In genomic region chr11:105934303-105934711, GRCm38 (mm10) we compare ENCODE assay signal across 9 mouse cellular contexts. TPM values are rescaled to one million over a fixed set of nuclear protein-coding genes. Genes with fewer than 3 reads are reported as not detected.
DNase-seq lines count a peak whose midpoint lies in the region; ATAC-seq and TF ChIP-seq lines count a peak whose summit lies in the region.
"Had no signal": no experiment of that assay in that cellular context is flagged by ENCODE, and none has a peak within 500 bp of the region (broad histone marks: within the 10 kb centered on the region; RNA-seq: fewer than 3 reads in every experiment).

No protein-coding gene starts in this region.

- H3K27me3 ChIP-seq in testis, adult 2 months (ENCODE audit: control insufficient read depth, insufficient read depth, low read length) = no peaks in the 10 kb centered on the region
- no peaks in the 10 kb centered on the region for H3K27me3 ChIP-seq in stomach, embryonic 16.5 days (ENCODE audit: control insufficient read depth, insufficient read depth, low read length)
- H3K27me3 ChIP-seq in kidney, adult 2 months (replicated peaks; ENCODE audit: control insufficient read depth, insufficient read depth, low read length) = no peaks in the 10 kb centered on the region

- no peak overlapping the region for H3K9ac ChIP-seq in stomach, embryonic 16.5 days (ENCODE audit: low read length)
- H3K9ac ChIP-seq: embryonic facial prominence, embryonic 12.5 days had no signal

- H3K9me3 ChIP-seq in stomach, embryonic 16.5 days (replicated peaks; ENCODE audit: control insufficient read depth, low read length) = no peaks in the 10 kb centered on the region
- H3K9me3 ChIP-seq: embryonic facial prominence, embryonic 12.5 days had no signal

- no peak overlapping the region for H3K4me3 ChIP-seq in testis, adult 2 months (ENCODE audit: control insufficient read depth, low read depth, low read length)
- no peak overlapping the region for H3K4me3 ChIP-seq in embryonic fibroblast, embryonic 13.5 days (ENCODE audit: insufficient read depth, low read length)
- H3K4me3 ChIP-seq in stomach, embryonic 16.5 days (replicated peaks; ENCODE audit: low read length) = no peak overlapping the region
- no peak overlapping the region for H3K4me3 ChIP-seq in kidney, adult 2 months (ENCODE audit: insufficient read depth, low read depth, low read length)
- H3K4me3 ChIP-seq: embryonic facial prominence, embryonic 12.5 days had no signal

- no peaks in the 10 kb centered on the region for H3K36me3 ChIP-seq in testis, adult 2 months (ENCODE audit: control insufficient read depth, insufficient read depth, low read length)
- H3K36me3 ChIP-seq in stomach, embryonic 16.5 days (ENCODE audit: control insufficient read depth, insufficient read depth, low read length) = no peaks in the 10 kb centered on the region
- no peaks in the 10 kb centered on the region for H3K36me3 ChIP-seq in kidney, adult 2 months (ENCODE audit: control insufficient read depth, insufficient read depth, low read length)
- H3K36me3 ChIP-seq: embryonic facial prominence, embryonic 12.5 days had no signal

- peak; percentile 55 for DNase-seq in heart, adult 9 months (ENCODE audit: low spot score in 2 of 2)
- DNase-seq in heart, postnatal 25 days (ENCODE audit: low spot score) = no peak
- DNase-seq in testis, postnatal 14 days (ENCODE audit: low spot score) = no peak
- no peak for DNase-seq in kidney, adult 2 months
- DNase-seq: kidney, postnatal 25 days had no signal

- H3K4me2 ChIP-seq in stomach, embryonic 16.5 days (ENCODE audit: low read depth, low read length) = no peak overlapping the region
- H3K4me2 ChIP-seq: embryonic facial prominence, embryonic 12.5 days had no signal

- no peak for TF ChIP-seq POLR2A in testis, adult 2 months (IDR thresholded peaks at IDR 0.05; ENCODE audit: control insufficient read depth, low read depth, low read length)
- TF ChIP-seq POLR2A in embryonic fibroblast, embryonic 13.5 days (IDR thresholded peaks at IDR 0.05; ENCODE audit: low read depth, low read length) = no peak
- TF ChIP-seq POLR2A in kidney, adult 2 months (IDR thresholded peaks at IDR 0.05; ENCODE audit: low read depth, low read length) = no peak

- no peak; the same call in 1 of the 2 replicates for ATAC-seq in stomach, embryonic 16.5 days (ENCODE audit: insufficient read depth, low FRiP score)

- intact Hi-C loops in heart, postnatal 25 days (cut with DNase I) = no loop called here

- peak overlapping the region; percentile 9; the same call in 1 of the 2 replicates for H3K27ac ChIP-seq in testis, adult 2 months (ENCODE audit: control insufficient read depth, insufficient read depth, low read depth, low read length)
- H3K27ac ChIP-seq in embryonic fibroblast, embryonic 13.5 days (ENCODE audit: insufficient read depth, low read length) = peak overlapping the region; percentile 67
- H3K27ac ChIP-seq in stomach, embryonic 16.5 days (ENCODE audit: low read length) = peak overlapping the region; percentile 38; the same call in 1 of the 2 replicates
- no peak overlapping the region for H3K27ac ChIP-seq in kidney, adult 2 months (ENCODE audit: insufficient read depth, low read depth, low read length)
- H3K27ac ChIP-seq: embryonic facial prominence, embryonic 12.5 days had no signal

- H3K4me1 ChIP-seq in testis, adult 2 months (ENCODE audit: control insufficient read depth, insufficient read depth, low read length) = no peaks in the 10 kb centered on the region; the same call in 1 of the 2 replicates
- 0 out of 2 replicates have a peak, but pooled peaks cover 3% of the 10 kb centered on the region for H3K4me1 ChIP-seq in embryonic fibroblast, embryonic 13.5 days (ENCODE audit: control insufficient read depth, insufficient read depth, low read length)
- 0 out of 2 replicates have a peak, but pooled peaks cover 9% of the 10 kb centered on the region for H3K4me1 ChIP-seq in stomach, embryonic 16.5 days (ENCODE audit: control insufficient read depth, insufficient read depth, low read length)
- H3K4me1 ChIP-seq in kidney, adult 2 months (ENCODE audit: control insufficient read depth, insufficient read depth, low read length) = 0 out of 2 replicates have a peak, but pooled peaks cover 3% of the 10 kb centered on the region

- WGBS in stomach, embryonic 16.5 days = 51% methylated on average over 5 of the region's 5 CpGs
- WGBS in kidney, adult 2 months = 72% methylated on average over 5 of the region's 5 CpGs

- TF ChIP-seq CTCF in testis, adult 2 months (IDR thresholded peaks at IDR 0.05; ENCODE audit: control insufficient read depth, insufficient read depth, insufficient replicate concordance, low read depth, low read length) = no peak
- TF ChIP-seq CTCF in embryonic fibroblast, embryonic 13.5 days (IDR thresholded peaks at IDR 0.05; ENCODE audit: borderline replicate concordance, insufficient read depth, low read length) = no peak
- TF ChIP-seq CTCF in kidney, adult 2 months (conservative IDR thresholded peaks at IDR 0.05; ENCODE audit: insufficient read depth, insufficient read length, low read depth, low read length) = no peak

RNA-seq across cellular contexts. Expression of gene Cyb561, which starts 18.8 kb away (rescaled TPM):
- total RNA-seq in heart, postnatal 25 days (2021) = 10 to 100 TPM in 1 of 2 experiments, 1 to 10 TPM in 1; 7.9 to 11.9 TPM
- polyA plus RNA-seq in testis, adult 2 months (2012; rRNA removed) = 21.8 and 36.1 TPM in 2 replicates
- polyA plus RNA-seq in embryonic fibroblast, embryonic 13.5 days (2011; ENCODE audit: insufficient read length, low read depth, missing spikeins) = 2.6 and 3.4 TPM in 2 replicates
- 45.6 and 54.7 TPM in 2 replicates for polyA plus RNA-seq in stomach, embryonic 16.5 days (2015; fragmentation: Nextera tagmentation; extraction: Ambion mirVana)
- 31.1 and 32.2 TPM in 2 replicates for polyA plus RNA-seq in kidney, adult 2 months (2012; rRNA removed)

RNA-seq across cellular contexts. Expression of gene Ace, which starts 33.4 kb away (rescaled TPM):
- total RNA-seq in heart, postnatal 25 days (2021) = 10 to 100 TPM; 25.2 to 26.9 TPM
- polyA plus RNA-seq in testis, adult 2 months (2012; rRNA removed) = 389 and 421 TPM in 2 replicates
- polyA plus RNA-seq in embryonic fibroblast, embryonic 13.5 days (2011; ENCODE audit: insufficient read length, low read depth, missing spikeins) = 0.57 and 1.3 TPM in 2 replicates
- 3.3 and 3.5 TPM in 2 replicates for polyA plus RNA-seq in stomach, embryonic 16.5 days (2015; fragmentation: Nextera tagmentation; extraction: Ambion mirVana)
- 68.0 and 132 TPM in 2 replicates for polyA plus RNA-seq in kidney, adult 2 months (2012; rRNA removed)

Comparison
In these comparisons a context has a peak if more than half of its experiments do, and no peak if none do; other contexts are left out.
1. DNase-seq: peak in heart, adult 9 months (2 of 2); none in heart, postnatal 25 days (single experiment), testis, postnatal 14 days (single experiment) and kidney, adult 2 months (single experiment).
2. RNA of gene Ace, which starts 33.4 kb away (polyA plus RNA-seq): 389 to 421 TPM in testis, adult 2 months and 68.0 to 132 TPM in kidney, adult 2 months; 3.3 to 3.5 TPM in stomach, embryonic 16.5 days and 0.57 to 1.3 TPM in embryonic fibroblast, embryonic 13.5 days; every median in the first group is over 10 times any median in the second.